In the genomic region with DNA sequence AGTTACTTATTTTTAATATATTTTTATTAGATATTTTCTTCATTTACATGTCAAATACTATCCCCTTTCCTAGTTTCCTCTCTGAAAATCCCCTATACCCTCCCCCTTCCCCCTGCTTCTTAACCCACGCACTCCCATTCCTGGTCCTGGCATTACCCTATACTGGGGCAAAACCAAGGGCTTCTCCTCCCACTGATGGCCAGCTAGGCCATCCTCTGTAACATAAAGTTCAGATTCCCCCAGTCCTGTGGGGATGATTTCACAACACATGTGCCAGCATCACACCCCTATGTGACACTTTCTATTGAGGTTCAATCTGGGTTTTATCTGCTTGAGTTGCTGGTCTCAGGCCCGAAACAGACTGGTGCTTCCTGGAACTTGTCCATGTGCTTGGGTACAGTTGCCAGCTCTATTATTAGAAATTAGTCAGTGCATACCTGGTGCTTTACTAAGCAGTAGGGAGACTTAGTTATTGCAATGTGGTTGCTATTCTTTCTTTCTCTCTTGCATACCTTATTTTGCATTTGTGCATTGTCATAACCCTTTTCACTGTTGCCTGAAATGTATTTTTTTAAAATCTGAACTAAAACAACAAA, we compare ENCODE assay signal across 10 mouse cellular contexts.
DNase-seq lines count a peak whose midpoint lies in the region; ATAC-seq lines count a peak whose summit lies in the region.
"Had no signal": no experiment of that assay in that cellular context is flagged by ENCODE, and none has a peak within 500 bp of the region (broad histone marks: within the 10 kb centered on the region; RNA-seq: fewer than 3 reads in every experiment).

No protein-coding gene starts in this region.

- H3K9me3 ChIP-seq in hindbrain, embryonic 16.5 days (ENCODE audit: control insufficient read depth, low read length), result no peaks in the 10 kb centered on the region
- no peaks in the 10 kb centered on the region for H3K9me3 ChIP-seq in hindbrain, embryonic 13.5 days
- no peaks in the 10 kb centered on the region for H3K9me3 ChIP-seq in heart, embryonic 15.5 days (replicated peaks)
- H3K9me3 ChIP-seq: liver, embryonic 12.5 days had no signal

- H3K9ac ChIP-seq in hindbrain, embryonic 16.5 days (ENCODE audit: low read depth, low read length), result no peak overlapping the region
- H3K9ac ChIP-seq in hindbrain, embryonic 13.5 days, result no peak overlapping the region
- H3K9ac ChIP-seq in heart, embryonic 15.5 days, result no peak overlapping the region
- H3K9ac ChIP-seq: liver, embryonic 12.5 days had no signal

- H3K27ac ChIP-seq in hindbrain, embryonic 16.5 days (ENCODE audit: low read depth, low read length), result no peak overlapping the region
- H3K27ac ChIP-seq in hindbrain, embryonic 13.5 days, result no peak overlapping the region
- H3K27ac ChIP-seq in heart, embryonic 15.5 days, result peak overlapping the region; percentile 84
- H3K27ac ChIP-seq: liver, embryonic 12.5 days; macrophage had no signal

- no peaks in the 10 kb centered on the region for H3K27me3 ChIP-seq in hindbrain, embryonic 16.5 days (replicated peaks; ENCODE audit: control insufficient read depth, insufficient read depth, low read length)
- H3K27me3 ChIP-seq in hindbrain, embryonic 13.5 days, result no peaks in the 10 kb centered on the region
- H3K27me3 ChIP-seq in heart, embryonic 15.5 days, result no peaks in the 10 kb centered on the region
- H3K27me3 ChIP-seq: liver, embryonic 12.5 days had no signal

- no peaks in the 10 kb centered on the region for H3K36me3 ChIP-seq in hindbrain, embryonic 16.5 days (ENCODE audit: control insufficient read depth, insufficient read depth, low read length)
- no peaks in the 10 kb centered on the region for H3K36me3 ChIP-seq in hindbrain, embryonic 13.5 days
- H3K36me3 ChIP-seq in heart, embryonic 15.5 days, result no peaks in the 10 kb centered on the region
- H3K36me3 ChIP-seq: liver, embryonic 12.5 days had no signal

- 71% methylated on average over 2 of the region's 2 CpGs for WGBS in hindbrain, embryonic 16.5 days
- 92% methylated on average over 2 of the region's 2 CpGs for WGBS in hindbrain, embryonic 13.5 days
- 53% methylated on average over 2 of the region's 2 CpGs for WGBS in heart, embryonic 15.5 days

- H3K4me1 ChIP-seq in hindbrain, embryonic 16.5 days (ENCODE audit: control insufficient read depth, insufficient read depth, low read depth, low read length), result no peaks in the 10 kb centered on the region; the same call in 1 of the 2 replicates
- no peaks in the 10 kb centered on the region for H3K4me1 ChIP-seq in hindbrain, embryonic 13.5 days (replicated peaks)
- H3K4me1 ChIP-seq in heart, embryonic 15.5 days (replicated peaks), result peaks cover 11% of the 10 kb centered on the region
- H3K4me1 ChIP-seq: liver, embryonic 12.5 days had no signal

- no peak overlapping the region for H3K4me2 ChIP-seq in hindbrain, embryonic 16.5 days (ENCODE audit: low read length)
- H3K4me2 ChIP-seq in hindbrain, embryonic 13.5 days, result no peak overlapping the region
- no peak overlapping the region for H3K4me2 ChIP-seq in heart, embryonic 15.5 days
- H3K4me2 ChIP-seq: liver, embryonic 12.5 days had no signal

- intact Hi-C loops in left cerebral cortex, postnatal 36 days (cut with DNase I), result no loop called here

- DNase-seq in Muller cell, postnatal 12 days (ENCODE audit: inconsistent ontology term), result peak; percentile 94
- no peak for DNase-seq in left cerebral cortex, postnatal 36 days (ENCODE audit: low spot score in 2 of 2)
- DNase-seq in retina, embryonic 14.5 days (ENCODE audit: low spot score), result no peak
- DNase-seq: thymus, adult 18-20 months had no signal

- ATAC-seq in hindbrain, embryonic 16.5 days, result peak; percentile 64
- no peak for ATAC-seq in hindbrain, embryonic 13.5 days (ENCODE audit: low FRiP score)
- peak; percentile 97 for ATAC-seq in cerebellum, adult (ENCODE audit: insufficient number of reproducible peaks, low FRiP score, low TSS enrichment)
- ATAC-seq in heart, embryonic 15.5 days (replicated peaks; ENCODE audit: insufficient number of reproducible peaks, insufficient read depth, low FRiP score, low read depth), result peak; percentile 82
- ATAC-seq: liver, embryonic 12.5 days had no signal

- no peak overlapping the region for H3K4me3 ChIP-seq in hindbrain, embryonic 16.5 days (ENCODE audit: low read length)
- no peak overlapping the region for H3K4me3 ChIP-seq in hindbrain, embryonic 13.5 days
- no peak overlapping the region for H3K4me3 ChIP-seq in heart, embryonic 15.5 days
- H3K4me3 ChIP-seq: liver, embryonic 12.5 days had no signal
